19 mouse cellular contexts compared by ENCODE assay signal in genomic region chr5:89611322-89612015, GRCm38 (mm10).
DNase-seq lines count a peak whose midpoint lies in the region; ATAC-seq lines count a peak whose summit lies in the region.
"Had no signal": no experiment of that assay in that cellular context is flagged by ENCODE, and none has a peak within 500 bp of the region (broad histone marks: within the 10 kb centered on the region; RNA-seq: fewer than 3 reads in every experiment).

No protein-coding gene starts in this region.

- peak; percentile 51 for ATAC-seq in forebrain, embryonic 15.5 days (replicated peaks)
- ATAC-seq in megakaryocyte-erythroid progenitor cell, adult 5-6 weeks (replicated peaks; ENCODE audit: low FRiP score, low TSS enrichment, poor library complexity, severe bottlenecking), result no peak

- H3K27ac ChIP-seq in embryonic facial prominence, embryonic 10.5 days (replicated peaks), result no peak overlapping the region; the same call in 1 of the 2 replicates
- no peak overlapping the region for H3K27ac ChIP-seq in forebrain, embryonic 15.5 days (replicated peaks)
- H3K27ac ChIP-seq: limb, embryonic 12.5 days; liver, embryonic 13.5 days; lung, embryonic 15.5 days; macrophage; midbrain, embryonic 12.5 days had no signal

- H3K4me3 ChIP-seq in embryonic facial prominence, embryonic 10.5 days, result no peak overlapping the region
- no peak overlapping the region for H3K4me3 ChIP-seq in forebrain, embryonic 15.5 days
- H3K4me3 ChIP-seq: limb, embryonic 12.5 days; liver, embryonic 13.5 days; lung, embryonic 15.5 days; midbrain, embryonic 12.5 days had no signal

- no peaks in the 10 kb centered on the region for H3K27me3 ChIP-seq in embryonic facial prominence, embryonic 10.5 days (replicated peaks; ENCODE audit: low read depth, poor library complexity, severe bottlenecking)
- H3K27me3 ChIP-seq in forebrain, embryonic 15.5 days, result no peaks in the 10 kb centered on the region
- H3K27me3 ChIP-seq: limb, embryonic 12.5 days; liver, embryonic 13.5 days; lung, embryonic 15.5 days; midbrain, embryonic 12.5 days had no signal

- H3K9me3 ChIP-seq in embryonic facial prominence, embryonic 10.5 days, result no peaks in the 10 kb centered on the region
- H3K9me3 ChIP-seq in forebrain, embryonic 15.5 days, result 0 out of 2 replicates have a peak, but pooled peaks cover 6% of the 10 kb centered on the region
- H3K9me3 ChIP-seq: limb, embryonic 12.5 days; lung, embryonic 15.5 days had no signal

- H3K36me3 ChIP-seq in embryonic facial prominence, embryonic 10.5 days (replicated peaks), result no peaks in the 10 kb centered on the region
- H3K36me3 ChIP-seq in forebrain, embryonic 15.5 days, result no peaks in the 10 kb centered on the region
- H3K36me3 ChIP-seq: limb, embryonic 12.5 days; liver, embryonic 13.5 days; lung, embryonic 15.5 days; midbrain, embryonic 12.5 days had no signal

- no peak overlapping the region for H3K9ac ChIP-seq in forebrain, embryonic 15.5 days (replicated peaks)
- H3K9ac ChIP-seq: limb, embryonic 12.5 days; liver, embryonic 13.5 days; lung, embryonic 15.5 days; midbrain, embryonic 12.5 days had no signal

- DNase-seq in layer of hippocampus, adult 9-11 months, result peak; percentile 14
- no peak for DNase-seq in layer of hippocampus, postnatal 36 days
- DNase-seq in embryonic facial prominence, embryonic 10.5 days (ENCODE audit: low spot score), result peak; percentile 10
- peak; percentile 66 for DNase-seq in retina, postnatal 1 day
- DNase-seq in gastrocnemius, postnatal 4 days (ENCODE audit: low spot score in 2 of 2), result no peak
- DNase-seq: adrenal gland, adult 2 months; cerebellum, adult 11 months; cerebellum, postnatal 14 days; gastrocnemius, postnatal 36 days; kidney, adult 8-10 months; kidney, postnatal 14 days; liver, embryonic 13.5 days; thymus, postnatal 14 days had no signal

- H3K4me1 ChIP-seq in embryonic facial prominence, embryonic 10.5 days, result peaks cover 9% of the 10 kb centered on the region
- H3K4me1 ChIP-seq in forebrain, embryonic 15.5 days, result no peaks in the 10 kb centered on the region; the same call in 1 of the 2 replicates
- H3K4me1 ChIP-seq: limb, embryonic 12.5 days; liver, embryonic 13.5 days; lung, embryonic 15.5 days; midbrain, embryonic 12.5 days had no signal

- no peak overlapping the region for H3K4me2 ChIP-seq in forebrain, embryonic 15.5 days (replicated peaks)
- H3K4me2 ChIP-seq: limb, embryonic 12.5 days; liver, embryonic 13.5 days; lung, embryonic 15.5 days; midbrain, embryonic 12.5 days had no signal

- WGBS in embryonic facial prominence, embryonic 10.5 days, result 44% methylated on average over 2 of the region's 2 CpGs
- WGBS in forebrain, embryonic 15.5 days, result 17% methylated on average over 2 of the region's 2 CpGs

Comparison
In these comparisons a context has a peak if more than half of its experiments do, and no peak if none do; other contexts are left out.
1. DNase-seq: peak in layer of hippocampus, adult 9-11 months (single experiment), embryonic facial prominence, embryonic 10.5 days (single experiment) and retina, postnatal 1 day (single experiment); none in layer of hippocampus, postnatal 36 days (0 of 2) and gastrocnemius, postnatal 4 days (0 of 2).